ENCODE assay signal across 8 mouse cellular contexts in the genomic region with DNA sequence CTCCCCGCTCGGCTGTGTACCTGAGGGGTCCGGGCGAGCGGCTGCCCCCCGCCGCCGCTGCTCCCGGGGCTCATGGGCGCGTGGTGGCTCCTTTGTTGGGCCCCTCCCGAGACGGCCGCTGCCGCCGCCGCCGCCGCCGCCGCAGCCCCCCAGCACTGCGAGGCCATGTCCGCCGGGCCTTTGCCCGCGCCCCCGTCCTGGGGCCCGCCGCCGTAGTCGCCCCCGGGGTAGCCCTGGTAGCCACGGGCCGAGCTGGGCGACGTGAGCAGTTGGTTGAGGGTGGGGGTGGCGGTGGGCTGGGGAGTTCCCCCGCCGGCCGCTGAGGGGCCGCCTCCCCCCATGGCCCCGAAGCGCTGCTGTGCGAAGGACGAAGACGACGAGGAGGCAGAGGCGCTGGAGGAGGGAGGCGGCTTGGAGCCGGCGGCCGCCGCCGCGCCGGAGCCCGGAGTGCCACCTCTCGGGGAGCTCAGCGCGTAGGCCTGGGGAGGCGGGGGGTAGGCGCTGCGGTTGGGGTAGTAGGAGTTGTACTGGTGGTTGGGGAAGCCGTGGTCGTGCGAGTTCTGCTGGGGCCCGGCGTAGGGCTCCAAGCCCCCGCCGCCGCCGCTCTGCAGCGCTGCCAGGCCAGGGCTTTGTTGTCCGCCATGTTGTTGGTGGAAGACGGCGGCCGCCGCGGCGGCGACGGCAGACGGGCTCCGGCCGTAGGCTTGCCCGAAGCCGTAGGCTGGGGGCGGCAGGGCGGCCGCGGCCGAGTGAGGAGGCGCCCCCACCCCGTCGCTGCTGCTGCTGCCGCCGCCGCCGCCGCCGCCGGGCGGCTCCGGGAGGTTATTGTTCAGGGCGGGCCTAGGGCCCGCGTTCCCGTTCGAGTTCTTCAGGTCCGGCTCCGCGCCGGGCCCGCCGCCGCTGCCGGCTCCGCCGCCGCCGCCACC. TPM values are rescaled to one million over a fixed set of nuclear protein-coding genes. Genes with fewer than 3 reads are reported as not detected.
A peak's percentile ranks its signal among the peaks of the same experiment; 100 is the strongest.
DNase-seq lines count a peak whose midpoint lies in the region; ATAC-seq and TF ChIP-seq lines count a peak whose summit lies in the region.

No protein-coding gene starts in this region.

- peak overlapping the region; percentile 75 for H3K4me3 ChIP-seq in C2C12 (ENCODE audit: insufficient read depth, poor library complexity, severe bottlenecking)
- peak overlapping the region; percentile 75 to 97 for H3K4me3 ChIP-seq in heart, embryonic 14.5 days (ENCODE audit: control insufficient read depth in 1 of 2, insufficient read depth in 1 of 2, low read depth in 1 of 2, low read length in 2 of 2)
- peak overlapping the region; percentile 99 for H3K4me3 ChIP-seq in lung, embryonic 16.5 days (ENCODE audit: low read length)

- H3K79me2 ChIP-seq in C2C12 (ENCODE audit: control insufficient read depth, insufficient read depth) = peaks cover 68% of the 10 kb centered on the region

- peak overlapping the region; percentile 98 for H3ac ChIP-seq in C2C12 (ENCODE audit: control insufficient read depth, insufficient read length, low read depth)

- H3K9ac ChIP-seq in heart, embryonic 14.5 days (ENCODE audit: low read length) = peak overlapping the region; percentile 100
- peak overlapping the region; percentile 99 for H3K9ac ChIP-seq in lung, embryonic 16.5 days (ENCODE audit: low read length)

- peaks cover 25 to 45% of the 10 kb centered on the region in 2 experiments for H3K4me1 ChIP-seq in heart, embryonic 14.5 days (ENCODE audit: control insufficient read depth in 2 of 2, insufficient read depth in 2 of 2, low read length in 2 of 2)
- H3K4me1 ChIP-seq in lung, embryonic 16.5 days (replicated peaks; ENCODE audit: control insufficient read depth, insufficient read depth, low read length) = peaks cover 43% of the 10 kb centered on the region

- H3K27me3 ChIP-seq in C2C12 (ENCODE audit: control insufficient read depth, insufficient read depth, insufficient read length) = no peaks in the 10 kb centered on the region
- no peaks in the 10 kb centered on the region for H3K27me3 ChIP-seq in heart, embryonic 14.5 days (ENCODE audit: control insufficient read depth, insufficient read depth, low read length)
- H3K27me3 ChIP-seq in lung, embryonic 16.5 days (ENCODE audit: control insufficient read depth, insufficient read depth, low read depth, low read length) = no peaks in the 10 kb centered on the region

- TF ChIP-seq CTCF in C2C12 (IDR thresholded peaks at IDR 0.05; ENCODE audit: control insufficient read depth, insufficient read depth, insufficient read length) = no peak

- peaks cover 10% of the 10 kb centered on the region for H3K36me3 ChIP-seq in C2C12 (ENCODE audit: control insufficient read depth, insufficient read depth)
- H3K36me3 ChIP-seq in heart, embryonic 14.5 days (ENCODE audit: control insufficient read depth, insufficient read depth, low read length) = no peaks in the 10 kb centered on the region; the same call in 1 of the 2 replicates
- H3K36me3 ChIP-seq in lung, embryonic 16.5 days (ENCODE audit: control insufficient read depth, insufficient read depth, low read length) = peaks cover 3% of the 10 kb centered on the region

- H3K9me3 ChIP-seq in heart, embryonic 14.5 days (ENCODE audit: control insufficient read depth, low read length) = no peaks in the 10 kb centered on the region
- no peaks in the 10 kb centered on the region for H3K9me3 ChIP-seq in lung, embryonic 16.5 days (ENCODE audit: control insufficient read depth, low read length)

- peak; percentile 54 for DNase-seq in ZHBTc4 (ENCODE audit: low read depth, low spot score)
- DNase-seq in embryo, embryonic 9.5 days (ENCODE audit: extremely low spot score) = peak; percentile 57
- DNase-seq in kidney, postnatal 14 days = peak; percentile 55
- peak; percentile 57 to 64 for DNase-seq in right cerebral cortex, postnatal 10 days (ENCODE audit: low spot score in 2 of 2)
- peak; percentile 31 for DNase-seq in urinary bladder, postnatal 14 days (ENCODE audit: low spot score)

- H3K4me2 ChIP-seq in heart, embryonic 14.5 days (ENCODE audit: low read length) = peak overlapping the region; percentile 97
- H3K4me2 ChIP-seq in lung, embryonic 16.5 days (ENCODE audit: low read depth, low read length) = peak overlapping the region; percentile 81

- peaks cover 48% of the 10 kb centered on the region for H3K79me3 ChIP-seq in C2C12 (ENCODE audit: low read depth)

- under 1% methylated on average over 70 of the region's 121 CpGs for WGBS in heart, embryonic 14.5 days
- WGBS in lung, embryonic 16.5 days = under 1% methylated on average over 93 of the region's 121 CpGs

- H3K27ac ChIP-seq in heart, embryonic 14.5 days (replicated peaks in 1 of 2; ENCODE audit: control insufficient read depth in 1 of 2, insufficient read depth in 1 of 2, low read depth in 2 of 2, low read length in 2 of 2) = peak overlapping the region; percentile 91 to 100
- peak overlapping the region; percentile 100 for H3K27ac ChIP-seq in lung, embryonic 16.5 days (ENCODE audit: low read length)

- no peak for ATAC-seq in heart, embryonic 14.5 days (ENCODE audit: insufficient number of reproducible peaks, insufficient read depth, low FRiP score, low read depth)
- ATAC-seq in lung, embryonic 16.5 days (ENCODE audit: low read depth) = no peak

TF ChIP-seq in C2C12, 6 proteins besides CTCF, POLR2A, EP300 and RAD21:
- TF ChIP-seq MAX (IDR thresholded peaks at IDR 0.05) (no peak), MYOG (IDR thresholded peaks at IDR 0.05; ENCODE audit: control insufficient read depth, extremely low read depth, insufficient read length) (no peak), MYOD1 (IDR thresholded peaks at IDR 0.05; ENCODE audit: control insufficient read depth, insufficient read length, low read depth) (no peak), USF1 (IDR thresholded peaks at IDR 0.05; ENCODE audit: low read depth) (no peak), CEBPB (IDR thresholded peaks at IDR 0.05; ENCODE audit: low read depth) (no peak), FOSL1 (IDR thresholded peaks at IDR 0.05; ENCODE audit: insufficient read depth, low read length, poor library complexity, severe bottlenecking) (no peak)

RNA-seq across cellular contexts. Expression of a gene that starts 3.9 kb away (rescaled TPM):
- polyA plus RNA-seq in C2C12 (2012; fragmentation: generic; extraction: Trizol) = 24.7 TPM
- polyA plus RNA-seq in heart, embryonic 14.5 days (2014; fragmentation: Nextera tagmentation; extraction: Ambion mirVana) = 28.1 and 28.2 TPM in 2 replicates
- 28.4 and 28.9 TPM in 2 replicates for polyA plus RNA-seq in lung, embryonic 16.5 days (2015; fragmentation: Nextera tagmentation; extraction: Ambion mirVana)
